Mouse (Mus musculus): Measurements from ENCODE around the gene Gm20671. TPM values are rescaled to one million over a fixed set of nuclear protein-coding genes. Genes with fewer than 3 reads are reported as not detected.
"Not testable (repeated sequence)": the region's sequence is repeated elsewhere in the genome, so short reads cannot be mapped to it uniquely, and the experiment has no call there.

The Gm20671 gene
- polyA plus RNA-seq, 1 experiment from 2014 or later: not detected

DNA sequence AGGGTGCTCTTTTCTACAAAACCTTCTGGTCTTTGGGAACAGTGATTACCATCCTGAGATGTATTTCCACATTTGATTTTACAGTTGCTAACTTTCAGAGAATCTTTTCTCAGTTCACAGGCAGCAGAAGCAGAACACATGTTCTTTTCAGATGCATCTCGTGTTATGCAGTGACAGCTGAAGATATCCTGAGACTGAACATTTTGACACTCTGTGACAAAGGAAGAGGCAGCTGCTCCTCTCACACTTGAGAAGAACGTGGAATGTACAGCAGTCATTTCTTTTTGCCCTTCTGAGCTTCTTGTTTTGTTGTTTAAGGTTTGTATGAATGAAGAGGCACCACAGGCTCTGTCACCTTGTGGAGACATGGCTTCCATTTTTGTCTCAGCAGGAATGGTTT is 3.1 kb upstream of the Gm20671 start:
- WGBS: 82% methylated on average over 2 of the region's 2 CpGs
- Histone ChIP-seq H3K9ac (ENCODE audit: low read depth, low read length) (no peak overlapping the region), H3K4me3 (ENCODE audit: low read depth, low read length) (no peak overlapping the region), H3K9me3 (ENCODE audit: control insufficient read depth, low read length) (no peaks in the 10 kb centered on the region), H3K27me3 (replicated peaks; ENCODE audit: control insufficient read depth, insufficient read depth, low read length) (no peaks in the 10 kb centered on the region), H3K36me3 (ENCODE audit: control insufficient read depth, insufficient read depth, low read length) (peaks cover 96% of the 10 kb centered on the region), H3K4me2 (ENCODE audit: low read depth, low read length) (no peak overlapping the region), H3K4me1 (ENCODE audit: control insufficient read depth, insufficient read depth, low read length) (no peaks in the 10 kb centered on the region), H3K27ac (replicated peaks; ENCODE audit: low read depth, low read length) (no peak overlapping the region)
- ATAC-seq (ENCODE audit: low read depth): no peak
- DNase-seq (ENCODE audit: low spot score): peak; percentile 10

DNA sequence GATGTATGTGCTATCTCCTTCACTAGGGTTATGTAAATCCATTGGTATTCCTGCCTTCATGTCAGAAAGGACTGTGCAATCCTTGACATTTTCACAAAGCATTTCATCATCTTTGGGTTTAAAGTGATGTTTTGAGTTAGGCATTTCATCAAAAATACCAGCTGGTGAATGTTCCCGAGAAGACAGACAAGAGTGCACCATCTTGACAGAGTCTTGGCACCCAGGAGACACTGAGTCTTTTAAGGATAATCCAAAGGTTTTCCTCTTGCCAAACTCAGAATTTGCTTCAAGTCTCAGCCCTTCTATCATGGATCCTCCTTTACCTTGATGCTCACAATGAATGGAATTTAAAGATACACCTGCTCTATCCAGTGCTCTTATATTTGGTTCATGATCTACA is 1.9 kb upstream of the Gm20671 start:
- not testable (repeated sequence) for ATAC-seq (ENCODE audit: low read depth); H3K9ac ChIP-seq (ENCODE audit: low read depth, low read length); H3K4me3 ChIP-seq (ENCODE audit: low read depth, low read length); H3K9me3 ChIP-seq (ENCODE audit: control insufficient read depth, low read length); H3K4me1 ChIP-seq (ENCODE audit: control insufficient read depth, insufficient read depth, low read length); H3K4me2 ChIP-seq (ENCODE audit: low read depth, low read length); DNase-seq (ENCODE audit: low spot score); H3K27me3 ChIP-seq (replicated peaks; ENCODE audit: control insufficient read depth, insufficient read depth, low read length); H3K27ac ChIP-seq (replicated peaks; ENCODE audit: low read depth, low read length)
- H3K36me3 ChIP-seq (ENCODE audit: control insufficient read depth, insufficient read depth, low read length): peaks cover 87% of the 10 kb centered on the region
- 93% methylated on average over 1 of the region's 1 CpGs for WGBS

- no peaks in the 10 kb centered on the region for H3K4me1 ChIP-seq (ENCODE audit: control insufficient read depth, insufficient read depth, low read length)
- ATAC-seq (ENCODE audit: low read depth): no peak
Measured at GRCm38 (mm10) chr5:32820471-32820870, 6.4 kb downstream of the Gm20671 start.

GRCm38 (mm10) chr5:32815396-32815795 is 11.5 kb downstream of the Gm20671 start:
- Histone ChIP-seq H3K36me3 (ENCODE audit: control insufficient read depth, insufficient read depth, low read length) (peaks cover 72% of the 10 kb centered on the region), H3K9ac (ENCODE audit: low read depth, low read length) (no peak overlapping the region), H3K27me3 (replicated peaks; ENCODE audit: control insufficient read depth, insufficient read depth, low read length) (no peaks in the 10 kb centered on the region), H3K4me2 (ENCODE audit: low read depth, low read length) (no peak overlapping the region), H3K4me1 (ENCODE audit: control insufficient read depth, insufficient read depth, low read length) (no peaks in the 10 kb centered on the region), H3K27ac (replicated peaks; ENCODE audit: low read depth, low read length) (no peak overlapping the region), H3K4me3 (ENCODE audit: low read depth, low read length) (no peak overlapping the region), H3K9me3 (ENCODE audit: control insufficient read depth, low read length) (no peaks in the 10 kb centered on the region)
- no peak for DNase-seq (ENCODE audit: low spot score)
- no peak for ATAC-seq (ENCODE audit: low read depth)
- WGBS: 96% methylated on average over 4 of the region's 4 CpGs

More at GRCm38 (mm10) chr5:32820471-32820870, 6.4 kb downstream of the Gm20671 start:
- Histone ChIP-seq H3K9ac (ENCODE audit: low read depth, low read length) (no peak overlapping the region), H3K9me3 (ENCODE audit: control insufficient read depth, low read length) (no peaks in the 10 kb centered on the region), H3K27me3 (replicated peaks; ENCODE audit: control insufficient read depth, insufficient read depth, low read length) (no peaks in the 10 kb centered on the region), H3K27ac (replicated peaks; ENCODE audit: low read depth, low read length) (no peak overlapping the region), H3K4me2 (ENCODE audit: low read depth, low read length) (no peak overlapping the region), H3K4me3 (ENCODE audit: low read depth, low read length) (no peak overlapping the region), H3K36me3 (ENCODE audit: control insufficient read depth, insufficient read depth, low read length) (peaks cover 70% of the 10 kb centered on the region)
- no peak for DNase-seq (ENCODE audit: low spot score)
- WGBS: 86% methylated on average over 8 of the region's 8 CpGs

DNA sequence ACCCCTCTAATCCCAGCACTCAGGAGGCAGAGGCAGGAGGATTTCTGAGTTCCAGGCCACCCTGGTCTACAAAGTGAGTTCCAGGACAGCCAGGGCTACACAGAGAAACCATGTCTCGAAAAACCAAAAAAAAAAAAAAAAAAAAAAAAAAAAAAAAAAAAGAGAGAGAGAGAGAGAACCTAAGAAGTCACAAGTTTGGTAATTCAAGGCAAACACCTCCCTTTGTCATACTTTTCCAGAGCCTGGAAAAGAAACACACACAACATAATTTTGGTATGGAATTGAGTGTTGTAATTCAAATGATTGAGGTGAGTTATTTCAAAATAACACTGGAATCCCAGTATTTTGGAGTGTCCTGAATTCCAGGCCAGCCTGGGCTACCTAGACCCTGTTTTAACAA is 40.5 kb downstream of the Gm20671 start:
- not testable (repeated sequence) for H3K9ac ChIP-seq (ENCODE audit: low read depth, low read length); H3K4me1 ChIP-seq (ENCODE audit: control insufficient read depth, insufficient read depth, low read length); H3K4me3 ChIP-seq (ENCODE audit: low read depth, low read length); DNase-seq (ENCODE audit: low spot score); H3K27ac ChIP-seq (replicated peaks; ENCODE audit: low read depth, low read length); ATAC-seq (ENCODE audit: low read depth); H3K4me2 ChIP-seq (ENCODE audit: low read depth, low read length); H3K9me3 ChIP-seq (ENCODE audit: control insufficient read depth, low read length); H3K27me3 ChIP-seq (replicated peaks; ENCODE audit: control insufficient read depth, insufficient read depth, low read length)
- WGBS: 73% methylated on average over 1 of the region's 1 CpGs
- peaks cover 24% of the 10 kb centered on the region for H3K36me3 ChIP-seq (ENCODE audit: control insufficient read depth, insufficient read depth, low read length)

DNA sequence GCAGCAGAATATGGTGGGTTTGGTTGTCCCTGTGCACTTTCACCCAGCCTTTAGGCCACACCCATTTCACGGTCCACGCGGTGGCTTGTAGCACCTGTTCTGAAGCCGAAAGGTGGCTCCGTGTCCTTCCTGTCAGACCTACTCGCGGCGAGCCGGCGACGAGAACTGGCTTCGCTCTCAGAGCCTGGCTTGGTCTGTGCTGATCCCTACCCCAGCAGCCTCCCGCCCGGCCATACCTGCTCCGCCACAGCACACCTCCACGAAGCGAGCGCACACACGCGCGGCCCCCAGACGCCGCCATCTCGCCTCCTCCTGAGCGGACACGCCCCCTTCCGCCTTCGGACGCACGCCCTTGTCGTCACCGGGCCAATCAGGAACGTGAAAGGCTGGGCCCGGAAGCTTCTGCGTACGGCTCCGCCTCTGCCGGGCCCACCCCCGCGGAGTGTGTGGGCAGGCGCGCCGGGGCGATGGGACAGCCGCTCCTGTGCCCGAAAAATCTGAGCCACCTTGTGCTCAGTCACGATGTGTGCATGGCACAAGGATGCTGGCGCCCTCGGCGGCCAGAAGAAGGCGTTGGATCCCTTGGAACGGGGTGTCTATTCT is 41.5 kb downstream of the Gm20671 start, which contains the start of gene Pisd:
TSS of gene Pisd (minus strand) at position 334 of the 603 bp plus-strand sequence.
- Histone ChIP-seq H3K9ac (ENCODE audit: low read depth, low read length) (peak within 1 kb of the TSS; percentile 68), H3K4me2 (ENCODE audit: low read depth, low read length) (peak within 1 kb of the TSS; percentile 91), H3K4me1 (ENCODE audit: control insufficient read depth, insufficient read depth, low read length) (peaks cover 3% of the 10 kb centered on the region; the same call in 1 of the 2 replicates), H3K27ac (replicated peaks; ENCODE audit: low read depth, low read length) (peak within 1 kb of the TSS; percentile 46; the same call in 1 of the 2 replicates), H3K9me3 (ENCODE audit: control insufficient read depth, low read length) (no peaks in the 10 kb centered on the region), H3K36me3 (ENCODE audit: control insufficient read depth, insufficient read depth, low read length) (peaks cover 14% of the 10 kb centered on the region; the same call in 1 of the 2 replicates), H3K27me3 (replicated peaks; ENCODE audit: control insufficient read depth, insufficient read depth, low read length) (no peaks in the 10 kb centered on the region), H3K4me3 (ENCODE audit: low read depth, low read length) (peak within 1 kb of the TSS; percentile 81)
- peak; percentile 99 for ATAC-seq (ENCODE audit: low read depth)
- WGBS: under 1% methylated on average over 50 of the region's 52 CpGs
- peak; percentile 98 for DNase-seq (ENCODE audit: low spot score)

GRCm38 (mm10) chr5:32784726-32785125 is 42.2 kb downstream of the Gm20671 start:
- H3K9me3 ChIP-seq (ENCODE audit: control insufficient read depth, low read length): no peaks in the 10 kb centered on the region
- 21% methylated on average over 5 of the region's 5 CpGs for WGBS
- peaks cover 3% of the 10 kb centered on the region; the same call in 1 of the 2 replicates for H3K4me1 ChIP-seq (ENCODE audit: control insufficient read depth, insufficient read depth, low read length)
- H3K27me3 ChIP-seq (replicated peaks; ENCODE audit: control insufficient read depth, insufficient read depth, low read length): no peaks in the 10 kb centered on the region
- peak overlapping the region; percentile 91 for H3K4me2 ChIP-seq (ENCODE audit: low read depth, low read length)
- H3K36me3 ChIP-seq (ENCODE audit: control insufficient read depth, insufficient read depth, low read length): peaks cover 10% of the 10 kb centered on the region; the same call in 1 of the 2 replicates
- H3K9ac ChIP-seq (ENCODE audit: low read depth, low read length): peak overlapping the region; percentile 68
- no peak overlapping the region for H3K27ac ChIP-seq (replicated peaks; ENCODE audit: low read depth, low read length)
- DNase-seq (ENCODE audit: low spot score) (no peak), ATAC-seq (ENCODE audit: low read depth) (no peak)
- peak overlapping the region; percentile 81 for H3K4me3 ChIP-seq (ENCODE audit: low read depth, low read length)

GRCm38 (mm10) chr5:32781596-32781995 is 45.3 kb downstream of the Gm20671 start:
- no peak overlapping the region for H3K9ac ChIP-seq (ENCODE audit: low read depth, low read length)
- H3K27me3 ChIP-seq (replicated peaks; ENCODE audit: control insufficient read depth, insufficient read depth, low read length): no peaks in the 10 kb centered on the region
- no peaks in the 10 kb centered on the region; the same call in 1 of the 2 replicates for H3K36me3 ChIP-seq (ENCODE audit: control insufficient read depth, insufficient read depth, low read length)
- peaks cover 3% of the 10 kb centered on the region; the same call in 1 of the 2 replicates for H3K4me1 ChIP-seq (ENCODE audit: control insufficient read depth, insufficient read depth, low read length)
- no peak overlapping the region for H3K27ac ChIP-seq (replicated peaks; ENCODE audit: low read depth, low read length)
- 97% methylated on average over 5 of the region's 5 CpGs for WGBS
- H3K4me3 ChIP-seq (ENCODE audit: low read depth, low read length): no peak overlapping the region
- DNase-seq (ENCODE audit: low spot score) (no peak), ATAC-seq (ENCODE audit: low read depth) (no peak)
- no peaks in the 10 kb centered on the region for H3K9me3 ChIP-seq (ENCODE audit: control insufficient read depth, low read length)
- no peak overlapping the region for H3K4me2 ChIP-seq (ENCODE audit: low read depth, low read length)

DNA sequence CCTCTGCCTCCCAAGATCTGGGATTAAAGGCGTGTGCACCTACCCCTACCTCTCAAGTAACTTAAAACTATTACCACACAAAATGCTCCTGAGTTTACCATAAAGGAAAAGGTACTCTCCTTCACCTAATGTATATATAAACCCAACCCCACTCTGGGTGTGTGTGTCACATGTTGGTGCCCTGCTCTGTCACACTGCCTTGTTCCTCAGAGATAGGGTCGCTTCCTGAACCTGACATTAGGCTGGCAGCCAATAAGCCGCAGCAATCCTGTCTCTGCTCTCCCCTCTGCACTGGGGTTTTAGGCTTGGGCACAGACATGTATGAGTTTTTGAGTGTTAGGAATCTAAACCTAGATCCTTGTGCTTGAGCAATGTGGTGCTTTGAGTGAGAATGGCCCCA is 48.7 kb downstream of the Gm20671 start:
- Histone ChIP-seq H3K9me3 (ENCODE audit: control insufficient read depth, low read length) (no peaks in the 10 kb centered on the region), H3K4me1 (ENCODE audit: control insufficient read depth, insufficient read depth, low read length) (no peaks in the 10 kb centered on the region), H3K27ac (replicated peaks; ENCODE audit: low read depth, low read length) (no peak overlapping the region), H3K9ac (ENCODE audit: low read depth, low read length) (no peak overlapping the region), H3K4me3 (ENCODE audit: low read depth, low read length) (no peak overlapping the region), H3K4me2 (ENCODE audit: low read depth, low read length) (no peak overlapping the region), H3K36me3 (ENCODE audit: control insufficient read depth, insufficient read depth, low read length) (peaks cover 7% of the 10 kb centered on the region; the same call in 1 of the 2 replicates), H3K27me3 (replicated peaks; ENCODE audit: control insufficient read depth, insufficient read depth, low read length) (no peaks in the 10 kb centered on the region)
- no peak for ATAC-seq (ENCODE audit: low read depth)
- 85% methylated on average over 3 of the region's 3 CpGs for WGBS
- DNase-seq (ENCODE audit: low spot score): no peak
